Mouse (Mus musculus) urinary bladder, adult 2 months (tissue): ENCODE results near the gene Thsd4. TPM values are rescaled to one million over a fixed set of nuclear protein-coding genes. Genes with fewer than 3 reads are reported as not detected.
"Not testable (repeated sequence)": the region's sequence is repeated elsewhere in the genome, so short reads cannot be mapped to it uniquely, and the experiment has no call there.

Experiments used
- DNase-seq: peaks from one replicate; pipeline ENCODE4 v3.0.0; 2022; ENCODE audit warnings: low spot score
- polyA plus RNA-seq: library from polyadenylated mRNA; depleted of rRNA; stranded (reverse); fragments of >200 nt; gene quantifications from 2 replicates; pipeline ENCODE4 v1.2.3, GENCODE M21; 2012

Thsd4 gene
- polyA plus RNA-seq, 1 experiment, result 19.5 TPM

DNA sequence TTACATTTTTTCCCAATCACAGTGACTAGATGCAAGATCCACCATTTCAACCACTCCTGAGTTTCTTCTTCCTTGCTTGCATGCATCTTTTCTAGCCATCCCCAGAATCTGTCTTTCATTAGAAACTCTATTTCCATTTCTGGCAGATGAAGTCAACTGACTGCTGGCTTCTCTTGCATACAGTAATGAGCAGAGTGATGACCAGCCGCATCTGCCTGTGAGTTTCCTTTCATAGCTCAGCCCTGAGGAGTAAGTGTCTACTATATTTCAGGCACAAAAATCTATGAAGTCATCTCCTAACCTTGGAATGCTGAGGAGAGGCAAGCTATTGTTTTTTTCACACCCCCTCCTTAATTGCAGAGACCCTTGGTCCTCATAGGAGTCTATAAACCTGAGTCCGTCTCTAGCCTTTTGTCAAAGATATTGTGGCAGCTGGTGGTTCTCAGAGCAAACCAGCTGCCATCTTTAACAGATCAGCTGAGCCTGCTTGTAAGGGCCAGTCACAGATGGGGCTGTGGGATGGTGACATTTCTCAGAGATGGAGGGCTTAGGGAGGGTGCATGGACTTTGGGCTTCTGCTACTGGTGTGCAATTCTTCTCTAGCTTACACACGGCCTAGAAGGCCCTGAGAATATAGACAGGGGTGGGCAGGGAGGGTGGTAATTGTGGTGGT, 535.8 kb downstream of the Thsd4 start:
- DNase-seq, result no peak

DNA sequence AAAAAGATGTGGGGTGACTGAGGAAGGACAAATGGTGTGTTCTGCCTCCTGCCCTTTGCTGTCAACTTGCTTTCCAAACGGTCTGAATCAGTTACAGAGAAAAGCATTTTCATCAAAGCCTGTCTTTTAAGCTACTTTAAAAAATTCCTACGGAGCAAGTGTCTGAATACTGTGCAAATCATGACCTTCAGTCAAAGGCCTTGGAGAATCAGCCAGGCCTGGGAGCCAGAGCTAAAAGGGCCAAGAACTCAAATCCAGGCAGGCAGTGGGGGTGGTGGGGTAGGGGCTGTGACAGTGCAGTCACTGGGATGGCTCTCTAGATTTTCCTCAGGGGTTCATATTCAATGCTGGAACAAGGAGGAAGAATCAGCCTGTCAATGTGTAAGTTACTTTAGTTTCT, 540.7 kb downstream of the Thsd4 start:
- no peak for DNase-seq

DNA sequence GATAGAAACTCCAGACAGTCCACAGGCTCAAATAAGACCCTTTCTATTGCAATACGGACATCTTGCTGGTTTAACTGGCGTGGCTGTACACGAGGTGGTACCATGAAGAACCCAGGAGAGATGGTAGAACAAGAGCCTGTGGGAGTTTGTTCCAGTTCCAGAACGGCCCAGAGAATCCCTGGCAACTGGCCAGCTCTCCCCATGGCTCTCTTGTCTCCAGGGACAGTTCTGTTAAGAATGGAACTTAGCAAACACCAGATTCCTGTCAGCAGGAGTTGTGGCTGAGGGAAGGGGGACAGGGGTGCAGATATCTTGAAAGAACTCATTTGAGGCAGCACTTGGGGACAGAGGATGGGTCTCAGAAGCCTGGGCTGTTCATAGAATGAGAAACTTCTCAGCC, 550.6 kb downstream of the Thsd4 start:
- DNase-seq, result no peak

DNA sequence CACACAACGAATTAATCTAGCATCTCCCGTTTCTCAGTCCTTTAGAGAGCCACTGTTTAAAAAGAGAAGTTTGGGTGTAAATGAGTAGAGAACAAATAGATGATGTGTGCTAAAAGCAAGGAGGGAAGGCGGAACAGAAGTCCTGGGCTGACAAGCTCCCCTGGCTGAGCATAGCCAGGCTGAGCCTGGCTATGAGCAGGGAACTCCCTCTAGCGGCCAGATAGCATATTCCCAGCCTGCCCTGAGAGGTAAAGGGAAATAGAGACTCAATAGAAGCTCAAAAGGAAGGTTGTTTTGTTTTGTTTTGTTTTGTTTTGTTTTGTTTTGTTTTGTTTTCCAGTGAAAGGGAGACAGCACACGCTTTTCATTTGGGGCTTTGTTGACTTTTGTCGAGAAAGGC, 552.5 kb downstream of the Thsd4 start:
- no peak for DNase-seq

DNA sequence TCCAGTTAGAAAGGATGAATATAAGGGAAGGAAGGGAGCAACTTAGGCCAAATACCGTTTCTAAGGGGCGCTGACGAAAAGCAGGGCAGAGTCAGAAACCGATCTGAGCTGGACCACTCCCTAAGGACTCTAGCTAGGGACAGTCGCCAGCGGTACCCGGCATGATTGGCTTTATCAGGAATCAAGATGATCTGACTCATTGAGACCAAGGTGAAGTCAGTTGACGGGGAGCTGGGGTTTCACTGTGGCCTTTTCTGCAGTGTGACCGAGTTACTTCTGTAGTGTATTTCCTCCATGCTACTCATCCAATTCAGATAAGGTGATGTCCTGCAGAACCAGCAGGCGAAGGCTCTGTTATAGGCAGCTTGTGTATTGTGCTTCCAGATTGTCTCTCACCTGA, 556.8 kb downstream of the Thsd4 start:
- DNase-seq, result no peak

DNA sequence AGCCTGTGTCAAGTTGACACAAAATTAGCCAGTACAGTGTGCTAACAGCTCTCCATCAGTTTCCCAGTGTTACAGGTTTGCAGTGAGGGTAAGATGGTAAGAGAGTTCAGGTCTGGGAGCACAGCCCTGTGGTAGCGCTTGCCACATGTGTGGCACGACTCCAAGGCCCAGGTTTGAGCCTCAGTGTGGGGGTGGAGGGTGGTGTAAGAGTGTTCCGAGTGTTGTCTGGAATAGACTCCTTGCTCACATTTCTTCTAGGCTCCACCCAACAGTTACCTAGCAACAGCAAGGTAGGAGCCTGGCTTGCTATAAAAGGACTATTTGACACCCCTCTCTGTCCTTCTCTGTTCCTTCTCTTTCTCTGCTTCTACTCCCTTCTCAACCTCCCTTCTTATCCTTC, 557.5 kb downstream of the Thsd4 start:
- DNase-seq, result no peak

DNA sequence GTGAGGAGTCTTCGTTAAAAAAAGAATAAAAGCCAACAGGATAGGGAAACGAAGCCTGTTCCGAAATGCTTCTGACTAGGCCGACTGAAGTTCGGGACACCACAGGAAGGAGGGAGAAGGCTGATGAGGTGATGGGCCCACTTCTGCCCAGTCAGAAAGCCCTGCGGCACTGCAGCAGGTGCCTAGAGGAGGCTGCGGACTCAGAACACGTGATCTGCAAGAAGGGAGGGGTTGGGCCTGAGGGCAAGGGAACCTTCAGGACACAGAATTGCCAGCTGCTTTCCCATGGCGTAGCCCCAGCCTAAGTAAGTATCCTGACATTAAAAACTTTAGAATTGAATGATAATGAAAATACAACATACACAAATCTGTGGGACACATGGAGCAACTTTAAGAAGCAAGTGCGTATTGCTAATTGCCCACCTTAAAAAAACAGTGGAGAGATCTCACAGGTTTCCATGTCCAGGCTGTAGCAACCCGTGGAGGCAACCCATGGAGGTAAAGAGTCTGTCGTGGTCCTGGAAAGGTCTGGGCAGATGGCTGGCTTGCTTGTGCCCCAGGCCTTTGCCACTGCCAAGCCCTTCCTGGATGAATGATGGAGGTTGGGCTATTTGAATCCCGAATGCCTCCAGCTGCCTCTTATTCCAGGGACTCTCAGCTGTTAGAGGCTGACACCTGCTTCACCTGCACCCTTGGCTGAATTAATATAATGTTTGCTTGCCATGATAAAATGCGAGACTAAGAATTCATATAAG, 560.5 kb downstream of the Thsd4 start:
- no peak for DNase-seq

DNA sequence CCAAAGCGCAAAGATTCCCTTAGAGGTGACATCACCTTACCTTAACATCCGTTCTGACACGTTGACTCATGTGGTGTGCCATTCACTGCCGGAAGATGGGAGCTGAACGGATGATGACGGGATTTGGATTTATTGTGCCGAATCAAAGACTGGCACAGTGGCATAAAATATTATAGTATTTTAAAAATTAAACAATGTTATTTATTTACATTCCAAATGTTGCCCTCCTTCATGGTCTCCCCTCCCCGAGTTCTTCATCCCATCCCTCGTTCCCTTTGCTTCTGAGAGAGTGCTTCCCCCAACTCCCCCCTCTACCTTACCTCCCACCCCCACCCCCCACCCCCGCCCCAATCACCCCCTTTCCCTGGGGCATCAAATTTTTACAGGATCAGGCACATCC, 561.3 kb downstream of the Thsd4 start, which contains the start of gene Nr2e3:
Nr2e3 (minus strand) TSS at position 101 of the 400 bp plus-strand sequence.
- DNase-seq, result no peak

DNA sequence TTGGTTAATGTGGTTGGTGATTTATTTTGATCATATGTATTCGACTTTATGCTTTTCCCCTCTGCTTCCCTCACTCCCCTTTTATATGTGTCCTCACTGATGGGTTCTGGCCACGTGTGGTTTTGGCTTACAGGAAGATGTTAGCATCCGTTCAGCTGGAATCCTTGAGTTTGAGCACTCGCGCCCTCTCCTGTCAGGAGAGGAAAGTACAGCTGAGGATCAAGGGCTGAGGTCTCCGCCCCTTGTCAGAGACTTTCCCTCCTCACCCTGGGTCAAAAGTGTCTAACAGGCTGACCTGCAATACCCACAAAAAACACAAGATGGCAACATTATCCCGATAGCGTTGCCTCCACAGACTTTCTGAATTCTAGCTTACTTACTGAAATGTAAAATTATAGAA, 562.6 kb downstream of the Thsd4 start:
- peak; percentile 46 for DNase-seq

DNA sequence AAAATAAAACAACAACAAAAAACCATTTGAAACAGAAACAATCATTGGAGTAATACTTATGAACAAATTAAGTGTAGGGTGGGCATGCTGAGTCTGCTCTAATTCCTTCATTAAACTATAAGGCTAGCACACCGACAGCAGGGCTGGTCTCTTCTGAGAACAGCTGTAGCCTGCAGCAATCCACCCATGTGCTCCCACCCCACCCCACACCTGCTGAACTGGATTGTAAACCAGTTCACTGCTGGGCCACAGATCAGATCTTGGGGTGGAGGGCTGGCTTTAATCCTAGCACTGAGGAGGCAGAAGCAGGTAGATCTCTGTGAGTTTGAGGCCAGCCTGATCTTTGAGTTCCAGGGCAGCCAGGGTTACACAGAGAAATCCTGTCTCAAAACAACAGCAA, 563.7 kb downstream of the Thsd4 start:
- DNase-seq, result not testable (repeated sequence)

DNA sequence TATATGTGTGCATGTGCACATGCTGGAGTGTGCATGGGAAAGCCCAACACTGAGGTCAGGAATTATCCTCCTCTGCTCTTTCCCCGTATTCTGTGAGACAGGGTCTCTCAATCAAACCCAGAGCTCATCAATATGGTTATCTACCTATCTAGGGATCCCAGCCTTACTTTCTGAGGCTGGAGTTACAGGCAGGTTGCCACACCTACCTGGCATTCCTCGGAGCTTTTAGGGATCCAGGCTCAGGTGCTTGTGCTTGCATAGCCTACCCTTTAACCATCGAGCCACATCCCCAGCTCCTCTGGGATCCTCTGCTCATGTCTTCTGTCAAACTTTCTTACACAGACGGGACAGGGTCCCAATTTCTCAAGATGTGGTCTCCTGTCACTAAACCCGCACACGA, 565.4 kb downstream of the Thsd4 start:
- DNase-seq, result no peak

DNA sequence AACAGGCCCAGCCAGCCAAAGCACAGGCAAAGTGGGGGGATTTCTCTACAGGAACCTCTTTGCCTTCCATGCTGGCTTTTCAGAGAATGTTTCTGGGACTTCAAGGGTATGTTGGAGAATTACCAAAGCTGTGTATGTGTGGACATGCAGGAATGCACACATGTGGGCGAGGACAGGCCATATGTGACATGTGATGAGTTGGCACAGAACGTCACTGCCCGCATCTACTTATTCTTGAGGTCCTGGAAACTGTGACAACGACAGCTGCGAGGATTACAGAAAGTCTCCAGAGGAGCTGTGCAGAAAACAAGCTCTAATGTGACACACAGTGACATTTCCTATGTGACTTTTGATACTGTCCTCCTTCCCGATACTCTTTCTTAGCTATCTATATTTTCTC, 566.2 kb downstream of the Thsd4 start:
- DNase-seq, result no peak

DNA sequence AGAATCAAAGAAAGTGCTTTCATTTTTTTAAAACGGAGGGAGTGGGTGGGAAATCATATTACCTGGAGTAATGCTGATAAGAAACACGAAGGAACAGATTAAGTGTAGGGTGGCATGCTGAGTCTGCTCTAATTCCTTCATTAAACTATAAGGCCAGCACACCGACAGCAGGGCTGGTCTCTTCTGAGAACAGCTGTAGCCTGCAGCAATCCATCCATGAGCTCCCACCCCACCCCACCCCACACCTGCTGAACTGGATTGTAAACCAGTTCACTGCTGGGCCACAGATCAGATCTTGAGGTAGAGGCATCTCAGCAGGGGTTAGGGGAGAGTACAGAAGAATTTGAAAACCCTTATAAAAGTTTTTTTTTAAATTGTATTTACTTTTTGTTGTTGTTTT, 566.6 kb downstream of the Thsd4 start:
- DNase-seq, result no peak

DNA sequence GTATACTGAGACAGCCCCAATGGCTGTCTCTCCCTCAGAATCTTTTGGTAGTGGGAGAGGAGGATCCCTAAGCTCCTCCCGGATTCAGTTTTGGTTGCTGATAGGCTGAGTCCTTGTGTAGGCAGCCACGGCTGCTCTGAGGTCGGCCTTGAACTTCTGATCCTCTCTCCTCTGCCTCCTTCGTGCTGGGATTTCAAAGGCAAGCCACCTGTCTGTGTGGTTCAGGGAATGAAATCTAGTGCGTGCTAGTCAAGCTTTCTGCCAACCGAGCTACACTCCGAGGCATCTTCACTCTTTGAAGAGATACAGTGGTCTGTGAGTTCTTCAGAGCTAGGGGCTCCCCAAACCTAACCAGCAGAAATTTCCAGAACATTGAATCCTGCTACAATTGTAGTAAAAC, 568.3 kb downstream of the Thsd4 start:
- DNase-seq, result no peak

DNA sequence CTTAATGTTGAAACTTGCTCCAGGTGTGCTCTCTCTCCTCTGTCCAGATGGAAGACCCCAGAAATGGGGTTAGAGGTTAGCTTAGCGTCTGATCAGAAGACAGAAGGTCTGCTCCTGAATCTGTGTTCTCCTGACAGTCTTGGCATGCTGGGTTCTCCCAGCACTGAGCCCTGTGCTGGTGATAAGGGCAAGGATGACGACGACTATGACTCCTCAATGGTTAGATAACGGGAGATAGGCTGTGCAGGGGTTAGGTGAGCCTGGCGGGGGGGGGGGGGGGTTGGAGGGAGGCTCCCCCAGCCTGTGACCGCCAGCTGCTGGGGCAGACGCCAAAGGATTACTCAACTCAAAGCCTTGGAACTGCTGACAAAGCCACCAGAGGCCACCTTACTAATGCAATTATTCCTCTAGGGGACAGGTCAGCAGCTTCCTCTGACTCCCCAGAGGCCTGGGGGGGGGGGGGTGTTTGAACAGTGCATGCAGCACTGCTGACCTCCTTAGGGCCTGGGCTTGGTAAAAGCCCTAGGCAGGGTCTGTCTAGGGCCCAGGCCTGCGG, 569.3 kb downstream of the Thsd4 start:
- no peak for DNase-seq

DNA sequence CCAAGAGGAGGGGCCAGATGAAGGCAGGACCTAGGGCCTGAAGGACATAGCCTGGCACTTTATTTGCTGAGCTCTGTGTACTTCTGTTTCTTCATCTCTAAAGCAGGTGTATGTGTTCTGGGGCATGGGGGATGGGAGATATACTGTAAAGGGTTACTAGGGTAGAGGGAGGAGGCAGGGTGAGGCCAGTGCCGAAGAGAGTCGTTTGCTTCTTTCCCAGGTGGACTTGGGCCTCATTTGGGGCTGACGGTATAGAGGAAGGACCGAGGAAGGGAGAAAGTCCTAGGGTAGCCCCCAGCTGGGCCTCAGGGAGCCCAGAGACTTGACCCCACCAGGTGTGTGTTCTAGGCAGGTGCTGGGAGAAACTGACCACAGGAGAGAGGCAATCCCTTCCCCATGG, 569.9 kb downstream of the Thsd4 start:
- DNase-seq, result no peak

DNA sequence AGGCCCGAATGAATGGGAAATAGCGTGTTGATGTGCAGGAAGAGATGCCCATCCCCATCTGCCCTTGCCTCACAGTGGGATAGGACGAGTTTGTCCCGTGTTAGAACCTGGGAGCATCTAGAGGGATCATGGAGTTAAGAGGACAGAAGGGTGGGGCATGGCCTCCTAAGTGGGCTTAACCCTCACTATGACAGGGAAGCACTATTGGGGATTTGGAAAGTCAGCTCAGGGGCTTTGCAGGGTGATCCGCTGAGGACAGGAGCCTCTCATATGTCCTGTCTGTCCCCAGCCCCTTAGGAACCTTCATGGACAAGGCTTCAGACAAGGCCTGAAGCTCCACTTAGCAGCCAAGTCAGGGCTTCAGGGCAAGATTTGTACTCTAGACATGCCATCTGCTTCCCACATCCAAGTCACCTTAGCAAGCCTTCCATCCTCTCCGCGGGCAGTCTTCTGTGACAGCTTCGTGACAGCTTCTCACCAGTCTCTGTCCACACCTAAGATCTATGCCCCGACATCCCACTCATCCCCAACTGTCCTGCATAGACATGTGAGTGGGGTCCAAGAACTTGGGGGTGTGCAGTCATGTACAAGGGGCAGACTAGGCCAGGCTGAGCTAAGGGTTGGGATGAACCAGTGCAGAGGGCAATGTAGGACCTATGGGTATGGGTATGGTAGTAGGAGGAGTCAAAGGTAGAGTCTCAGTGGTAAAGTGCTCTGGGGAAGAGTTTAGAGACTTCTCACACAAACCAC, 570.7 kb downstream of the Thsd4 start:
- no peak for DNase-seq

DNA sequence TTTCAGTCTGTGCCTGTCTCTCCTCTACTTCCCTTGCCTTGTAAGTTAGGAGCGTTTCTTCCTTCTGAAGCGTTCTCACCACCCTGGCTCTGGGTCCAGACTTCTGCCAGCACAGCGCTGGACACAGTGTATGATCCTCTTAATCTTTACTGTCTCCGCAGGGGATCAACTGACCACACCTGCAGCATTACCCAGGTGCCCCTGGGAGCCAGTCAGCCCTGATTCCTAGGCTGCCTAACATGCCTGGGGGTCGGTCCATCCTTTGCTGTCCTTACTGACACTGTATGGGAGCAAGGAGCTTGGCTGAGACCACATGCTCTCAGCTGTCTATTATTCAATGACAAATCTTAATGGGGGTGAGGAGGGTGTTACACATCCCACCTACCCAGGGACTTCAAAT, 571.9 kb downstream of the Thsd4 start:
- DNase-seq, result no peak

DNA sequence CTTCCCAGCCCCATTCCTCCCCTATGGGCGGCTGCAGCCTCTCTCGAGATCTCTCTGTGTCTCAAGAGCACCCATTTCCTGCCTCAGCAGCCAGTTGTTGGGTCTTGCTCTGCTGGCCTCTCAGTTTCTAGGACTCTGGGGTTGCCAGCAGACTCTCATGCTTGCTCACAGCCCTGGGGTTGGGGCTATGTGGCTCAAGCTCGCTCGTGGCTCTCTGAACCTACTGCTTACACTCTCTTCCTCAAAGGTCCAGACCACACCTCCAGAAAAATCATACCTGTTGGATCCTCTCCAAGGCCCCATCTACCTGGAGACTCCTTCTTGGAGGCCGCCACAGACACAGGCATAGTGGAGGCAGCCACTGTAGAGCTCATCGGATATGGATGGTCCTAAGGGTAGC, 572.3 kb downstream of the Thsd4 start:
- DNase-seq, result no peak

DNA sequence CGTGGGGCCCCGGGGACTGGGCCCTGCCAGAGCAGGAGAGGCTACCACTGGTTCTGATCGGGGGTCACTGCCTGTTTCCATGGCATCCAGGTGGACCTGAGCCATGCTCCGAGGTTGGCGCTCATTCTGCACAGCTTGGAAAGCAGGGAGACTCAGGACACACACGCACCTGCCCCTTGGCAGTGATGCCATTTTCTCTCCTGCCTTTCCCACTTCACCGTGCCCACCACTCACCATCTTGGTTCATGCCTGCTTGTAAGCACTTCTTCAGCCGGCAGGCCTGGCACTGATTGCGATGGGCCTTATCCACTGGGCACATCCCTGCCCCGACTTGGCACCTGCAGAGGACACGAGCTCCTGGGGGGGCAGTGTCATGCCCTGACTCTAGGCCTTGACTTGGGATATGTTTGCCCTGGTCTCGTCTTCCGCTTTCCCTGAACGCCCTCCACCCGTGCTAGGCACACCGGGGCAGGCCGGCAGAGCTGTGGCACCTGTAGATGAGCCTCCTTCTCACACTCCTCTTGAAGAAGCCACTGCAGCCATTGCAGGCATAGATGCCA, 573.1 kb downstream of the Thsd4 start:
- no peak for DNase-seq

DNA sequence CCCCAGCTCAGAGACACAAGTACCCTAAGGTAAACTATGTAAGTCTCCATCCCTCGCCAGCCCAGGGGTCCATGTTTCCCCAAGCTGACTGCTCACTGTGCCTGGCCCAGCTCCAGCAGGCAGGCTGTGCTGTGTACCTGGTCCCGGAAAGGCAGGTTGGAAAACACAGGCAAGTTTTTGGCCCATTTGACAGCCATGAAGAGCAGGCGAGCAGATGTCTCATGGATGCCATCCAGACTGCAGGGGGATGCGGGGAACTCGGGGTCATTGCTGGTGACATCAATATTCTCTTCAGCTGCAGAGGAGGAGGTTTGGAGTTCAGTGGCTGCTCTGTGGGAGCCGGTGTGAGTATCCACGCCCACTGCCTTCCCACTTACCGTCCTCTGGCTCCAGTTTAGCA, 573.6 kb downstream of the Thsd4 start:
- no peak for DNase-seq

DNA sequence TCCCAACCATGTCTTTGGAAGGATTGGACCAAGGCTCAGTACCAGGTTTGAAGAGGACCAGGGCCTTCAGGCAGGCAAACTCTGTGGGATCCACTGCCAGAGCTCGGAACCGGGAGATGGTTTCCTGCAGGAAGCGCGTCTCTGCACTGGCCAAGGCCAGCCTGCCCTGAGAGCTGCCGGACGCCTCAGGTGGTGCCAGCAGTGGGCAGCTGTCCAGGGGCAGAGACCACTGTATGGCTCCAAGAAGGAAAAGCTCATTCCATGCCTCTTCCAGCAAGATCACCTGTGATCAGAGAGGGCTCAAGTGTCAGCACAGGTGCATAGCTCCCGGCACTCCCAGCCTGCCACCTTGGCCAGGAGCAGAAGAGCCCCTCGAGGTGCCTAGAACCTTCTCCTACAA, 574.6 kb downstream of the Thsd4 start:
- no peak for DNase-seq
